In the genomic region with DNA sequence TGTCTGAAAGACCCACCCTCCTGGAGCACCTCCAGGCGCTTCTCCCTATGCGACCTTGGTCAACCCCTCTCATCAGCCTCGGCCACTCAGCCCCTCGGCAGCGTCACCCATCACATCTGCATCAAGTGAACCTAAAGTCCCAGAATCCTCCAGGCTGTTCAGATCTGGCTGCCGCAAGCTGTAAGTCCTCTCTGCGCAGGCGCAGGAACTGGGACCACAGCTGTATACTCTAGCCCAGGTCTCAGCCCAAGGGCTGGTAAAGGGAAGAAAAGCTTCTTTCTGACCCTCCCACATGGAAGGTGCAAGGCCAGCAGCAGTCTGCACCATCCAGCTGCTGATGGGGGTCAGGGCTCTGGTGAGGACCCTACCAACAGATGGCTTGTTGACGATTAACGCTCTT, we compare ENCODE assay signal across 10 mouse cellular contexts.
DNase-seq lines count a peak whose midpoint lies in the region; ATAC-seq and TF ChIP-seq lines count a peak whose summit lies in the region.
"Had no signal": no experiment of that assay in that cellular context is flagged by ENCODE, and none has a peak within 500 bp of the region (broad histone marks: within the 10 kb centered on the region; RNA-seq: fewer than 3 reads in every experiment).

No protein-coding gene starts in this region.

- H3K36me3 ChIP-seq in lung, embryonic 16.5 days (ENCODE audit: control insufficient read depth, insufficient read depth, low read length) = no peaks in the 10 kb centered on the region
- H3K36me3 ChIP-seq in lung, postnatal 0 days (ENCODE audit: insufficient read depth, low read length) = no peaks in the 10 kb centered on the region
- no peaks in the 10 kb centered on the region for H3K36me3 ChIP-seq in forebrain, embryonic 11.5 days (ENCODE audit: control insufficient read depth, insufficient read depth, low read length)
- H3K36me3 ChIP-seq in midbrain, embryonic 15.5 days (replicated peaks) = no peaks in the 10 kb centered on the region

- peaks cover 2% of the 10 kb centered on the region; the same call in 1 of the 2 replicates for H3K27me3 ChIP-seq in lung, embryonic 16.5 days (ENCODE audit: control insufficient read depth, insufficient read depth, low read depth, low read length)
- H3K27me3 ChIP-seq in lung, postnatal 0 days (replicated peaks; ENCODE audit: insufficient read depth, low read length) = no peaks in the 10 kb centered on the region
- H3K27me3 ChIP-seq in forebrain, embryonic 11.5 days (ENCODE audit: control insufficient read depth, insufficient read depth, low read length) = no peaks in the 10 kb centered on the region
- peaks cover 3% of the 10 kb centered on the region; the same call in 1 of the 2 replicates for H3K27me3 ChIP-seq in midbrain, embryonic 15.5 days (replicated peaks)

- WGBS in lung, embryonic 16.5 days = 45% methylated on average over 10 of the region's 10 CpGs
- 52% methylated on average over 10 of the region's 10 CpGs for WGBS in lung, postnatal 0 days
- WGBS in forebrain, embryonic 11.5 days = 69% methylated on average over 10 of the region's 10 CpGs
- 72% methylated on average over 10 of the region's 10 CpGs for WGBS in midbrain, embryonic 15.5 days

- no peak for TF ChIP-seq EP300 in lung, postnatal 0 days (IDR thresholded peaks at IDR 0.05)

- 0 out of 2 replicates have a peak, but pooled peaks have one; percentile 16 for ATAC-seq in frontal cortex, adult (ENCODE audit: low TSS enrichment)
- ATAC-seq in lung, embryonic 16.5 days (ENCODE audit: low read depth) = no peak
- no peak for ATAC-seq in lung, postnatal 0 days
- peak; percentile 34; the same call in 1 of the 2 replicates for ATAC-seq in forebrain, embryonic 11.5 days (replicated peaks; ENCODE audit: low FRiP score)
- 0 out of 2 replicates have a peak, but pooled peaks have one; percentile 37 for ATAC-seq in midbrain, embryonic 15.5 days (replicated peaks)

- H3K4me2 ChIP-seq in lung, embryonic 16.5 days (ENCODE audit: low read depth, low read length) = peak overlapping the region; percentile 12; the same call in 1 of the 2 replicates
- H3K4me2 ChIP-seq in lung, postnatal 0 days (replicated peaks; ENCODE audit: low read depth, low read length) = no peak overlapping the region
- peak overlapping the region; percentile 18; the same call in 1 of the 2 replicates for H3K4me2 ChIP-seq in forebrain, embryonic 11.5 days (ENCODE audit: low read depth, low read length, severe bottlenecking)
- no peak overlapping the region for H3K4me2 ChIP-seq in midbrain, embryonic 15.5 days

- DNase-seq in frontal cortex, adult 2 months (ENCODE audit: extremely low spot score in 1 of 2, low spot score in 1 of 2) = no peak
- no peak for DNase-seq in lung, postnatal 0 days (ENCODE audit: low spot score)
- DNase-seq in forebrain, embryonic 11.5 days (ENCODE audit: low spot score) = no peak
- DNase-seq in urinary bladder, postnatal 10 days (ENCODE audit: low spot score) = no peak
- DNase-seq in c-Kit-positive CD71-positive TER-119-positive erythroid progenitor cells, embryonic 14.5 days (ENCODE audit: low spot score) = no peak
- DNase-seq: adrenal gland, adult 8-10 months; liver had no signal

- no peak overlapping the region for H3K9ac ChIP-seq in lung, embryonic 16.5 days (ENCODE audit: low read length)
- H3K9ac ChIP-seq in lung, postnatal 0 days (replicated peaks; ENCODE audit: low read depth) = no peak overlapping the region
- H3K9ac ChIP-seq in forebrain, embryonic 11.5 days (ENCODE audit: low read length) = no peak overlapping the region; the same call in 1 of the 2 replicates
- H3K9ac ChIP-seq in midbrain, embryonic 15.5 days = no peak overlapping the region

- TF ChIP-seq CTCF in lung, postnatal 0 days (IDR thresholded peaks at IDR 0.05) = no peak

- no peaks in the 10 kb centered on the region for H3K9me3 ChIP-seq in lung, embryonic 16.5 days (ENCODE audit: control insufficient read depth, low read length)
- H3K9me3 ChIP-seq in lung, postnatal 0 days (ENCODE audit: low read length) = no peaks in the 10 kb centered on the region
- H3K9me3 ChIP-seq in forebrain, embryonic 11.5 days (ENCODE audit: control insufficient read depth, low read length) = no peaks in the 10 kb centered on the region
- no peaks in the 10 kb centered on the region for H3K9me3 ChIP-seq in midbrain, embryonic 15.5 days

- peaks cover 26% of the 10 kb centered on the region for H3K4me1 ChIP-seq in lung, embryonic 16.5 days (replicated peaks; ENCODE audit: control insufficient read depth, insufficient read depth, low read length)
- H3K4me1 ChIP-seq in lung, postnatal 0 days (ENCODE audit: insufficient read depth, low read depth, low read length) = no peaks in the 10 kb centered on the region; the same call in 1 of the 2 replicates
- peaks cover 27% of the 10 kb centered on the region for H3K4me1 ChIP-seq in forebrain, embryonic 11.5 days (replicated peaks; ENCODE audit: control insufficient read depth, insufficient read depth, low read length)
- H3K4me1 ChIP-seq in midbrain, embryonic 15.5 days = peaks cover 14% of the 10 kb centered on the region

- H3K4me3 ChIP-seq in lung, embryonic 16.5 days (ENCODE audit: low read length) = no peak overlapping the region
- H3K4me3 ChIP-seq in lung, postnatal 0 days (ENCODE audit: low read depth, low read length) = no peak overlapping the region
- H3K4me3 ChIP-seq in forebrain, embryonic 11.5 days (ENCODE audit: low read depth, low read length) = no peak overlapping the region
- H3K4me3 ChIP-seq in midbrain, embryonic 15.5 days = no peak overlapping the region

- H3K27ac ChIP-seq in lung, embryonic 16.5 days (ENCODE audit: low read length) = no peak overlapping the region
- no peak overlapping the region for H3K27ac ChIP-seq in lung, postnatal 0 days (ENCODE audit: low read length)
- no peak overlapping the region for H3K27ac ChIP-seq in forebrain, embryonic 11.5 days (ENCODE audit: low read depth, low read length)
- H3K27ac ChIP-seq in midbrain, embryonic 15.5 days = no peak overlapping the region

Comparison
In these comparisons a context has a peak if more than half of its experiments do, and no peak if none do; other contexts are left out.
1. H3K4me2 ChIP-seq: peak in lung, embryonic 16.5 days (single experiment) and forebrain, embryonic 11.5 days (single experiment); none in lung, postnatal 0 days (single experiment) and midbrain, embryonic 15.5 days (single experiment).
2. ATAC-seq: peak in frontal cortex, adult (single experiment), forebrain, embryonic 11.5 days (single experiment) and midbrain, embryonic 15.5 days (single experiment); none in lung, embryonic 16.5 days (single experiment) and lung, postnatal 0 days (single experiment).